Mouse (Mus musculus): ENCODE data around the gene Kdm6b. TPM values are rescaled to one million over a fixed set of nuclear protein-coding genes. Genes with fewer than 3 reads are reported as not detected.

The Kdm6b gene
- polyA plus RNA-seq, 1 experiment from 2014 or later: 42.4 TPM

DNA sequence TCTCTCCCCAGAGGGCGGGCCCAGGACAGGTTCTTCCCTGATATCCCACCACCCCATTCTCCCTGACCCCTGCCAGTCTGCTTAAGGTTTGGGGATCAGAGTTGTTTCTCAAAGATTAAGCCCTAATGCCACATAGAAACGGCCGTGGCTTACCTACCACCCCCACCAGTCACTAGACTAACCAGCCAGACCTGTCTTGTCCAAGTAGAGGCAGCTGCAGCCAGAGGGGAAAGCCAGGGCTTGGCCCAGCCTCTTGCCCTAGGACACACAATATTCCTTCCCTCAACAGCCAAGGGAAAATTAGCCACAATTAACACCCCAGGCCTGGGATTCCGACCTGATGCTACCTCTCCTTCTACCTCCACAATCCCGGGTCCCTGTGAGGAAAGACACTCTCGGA, 47.8 kb downstream of the Kdm6b start:
- DNase-seq (ENCODE audit: low spot score) (no peak), ATAC-seq (ENCODE audit: insufficient number of reproducible peaks, low FRiP score, low TSS enrichment, low read depth) (no peak)
- Histone ChIP-seq H3K4me1 (ENCODE audit: control insufficient read depth, insufficient read depth, low read length) (peaks cover 23% of the 10 kb centered on the region), H3K36me3 (ENCODE audit: control insufficient read depth, insufficient read depth, low read length) (peaks cover 10% of the 10 kb centered on the region), H3K9me3 (ENCODE audit: control insufficient read depth, low read length) (no peaks in the 10 kb centered on the region), H3K9ac (ENCODE audit: low read length) (peak overlapping the region; percentile 61), H3K27ac (replicated peaks; ENCODE audit: low read depth, low read length) (peak overlapping the region; percentile 97), H3K4me2 (ENCODE audit: low read depth, severe bottlenecking) (peak overlapping the region; percentile 94), H3K4me3 (ENCODE audit: low read depth, low read length) (peak overlapping the region; percentile 87), H3K27me3 (ENCODE audit: control insufficient read depth, insufficient read depth, low read length) (no peaks in the 10 kb centered on the region)
- 18% methylated on average over 6 of the region's 6 CpGs for WGBS

- Histone ChIP-seq H3K27me3 (ENCODE audit: control insufficient read depth, insufficient read depth, low read length) (no peaks in the 10 kb centered on the region), H3K36me3 (ENCODE audit: control insufficient read depth, insufficient read depth, low read length) (peaks cover 17% of the 10 kb centered on the region), H3K4me3 (ENCODE audit: low read depth, low read length) (peak overlapping the region; percentile 87), H3K9me3 (ENCODE audit: control insufficient read depth, low read length) (no peaks in the 10 kb centered on the region), H3K9ac (ENCODE audit: low read length) (peak overlapping the region; percentile 61), H3K4me1 (ENCODE audit: control insufficient read depth, insufficient read depth, low read length) (peaks cover 23% of the 10 kb centered on the region), H3K27ac (replicated peaks; ENCODE audit: low read depth, low read length) (peak overlapping the region; percentile 97), H3K4me2 (ENCODE audit: low read depth, severe bottlenecking) (peak overlapping the region; percentile 94)
- DNase-seq (ENCODE audit: low spot score): peak; percentile 67
- 5% methylated on average over 6 of the region's 6 CpGs for WGBS
- ATAC-seq (ENCODE audit: insufficient number of reproducible peaks, low FRiP score, low TSS enrichment, low read depth): no peak
These were observed 48.6 kb downstream of the Kdm6b start for GRCm38 (mm10) chr11:69364910-69365309.

DNA sequence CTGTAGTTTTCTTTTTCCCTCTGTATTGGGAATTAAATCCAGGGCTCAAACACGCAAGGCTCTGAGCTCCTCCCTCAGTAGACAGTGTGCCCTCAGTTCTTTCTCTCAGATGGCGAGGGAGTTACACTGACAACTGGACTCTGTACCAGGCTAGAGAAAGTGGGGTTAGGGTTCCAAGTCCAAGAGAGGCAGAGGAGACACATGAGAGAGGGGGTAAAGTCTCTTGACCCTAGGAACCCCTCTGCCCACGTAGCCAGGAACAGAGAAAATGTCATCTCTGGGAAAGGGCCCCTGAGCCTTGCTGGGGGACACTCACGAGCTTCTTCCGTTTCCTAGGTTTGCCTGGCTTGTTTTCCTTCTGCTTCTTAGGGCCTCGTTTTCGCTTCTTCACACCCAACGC, 49.1 kb downstream of the Kdm6b start:
- 58% methylated on average over 8 of the region's 8 CpGs for WGBS
- Histone ChIP-seq H3K9me3 (ENCODE audit: control insufficient read depth, low read length) (no peaks in the 10 kb centered on the region), H3K9ac (ENCODE audit: low read length) (peak overlapping the region; percentile 40; the same call in 1 of the 2 replicates), H3K4me1 (ENCODE audit: control insufficient read depth, insufficient read depth, low read length) (peaks cover 23% of the 10 kb centered on the region), H3K4me3 (ENCODE audit: low read depth, low read length) (no peak overlapping the region), H3K36me3 (ENCODE audit: control insufficient read depth, insufficient read depth, low read length) (peaks cover 22% of the 10 kb centered on the region), H3K27me3 (ENCODE audit: control insufficient read depth, insufficient read depth, low read length) (no peaks in the 10 kb centered on the region), H3K4me2 (ENCODE audit: low read depth, severe bottlenecking) (peak overlapping the region; percentile 15), H3K27ac (replicated peaks; ENCODE audit: low read depth, low read length) (no peak overlapping the region; the same call in 1 of the 2 replicates)
- DNase-seq (ENCODE audit: low spot score) (no peak), ATAC-seq (ENCODE audit: insufficient number of reproducible peaks, low FRiP score, low TSS enrichment, low read depth) (no peak)

- Histone ChIP-seq H3K36me3 (ENCODE audit: control insufficient read depth, insufficient read depth, low read length) (peaks cover 29% of the 10 kb centered on the region), H3K9ac (ENCODE audit: low read length) (no peak overlapping the region), H3K9me3 (ENCODE audit: control insufficient read depth, low read length) (no peaks in the 10 kb centered on the region), H3K4me1 (ENCODE audit: control insufficient read depth, insufficient read depth, low read length) (peaks cover 21% of the 10 kb centered on the region), H3K27me3 (ENCODE audit: control insufficient read depth, insufficient read depth, low read length) (no peaks in the 10 kb centered on the region), H3K4me2 (ENCODE audit: low read depth, severe bottlenecking) (no peak overlapping the region), H3K27ac (replicated peaks; ENCODE audit: low read depth, low read length) (no peak overlapping the region), H3K4me3 (ENCODE audit: low read depth, low read length) (no peak overlapping the region)
- DNase-seq (ENCODE audit: low spot score) (no peak), ATAC-seq (ENCODE audit: insufficient number of reproducible peaks, low FRiP score, low TSS enrichment, low read depth) (no peak)
- 45% methylated on average over 2 of the region's 2 CpGs for WGBS
These were observed 51.0 kb downstream of the Kdm6b start for GRCm38 (mm10) chr11:69362479-69362878.

GRCm38 (mm10) chr11:69362021-69362420, 51.5 kb downstream of the Kdm6b start:
- Histone ChIP-seq H3K9ac (ENCODE audit: low read length) (no peak overlapping the region), H3K27me3 (ENCODE audit: control insufficient read depth, insufficient read depth, low read length) (no peaks in the 10 kb centered on the region), H3K4me2 (ENCODE audit: low read depth, severe bottlenecking) (no peak overlapping the region), H3K4me1 (ENCODE audit: control insufficient read depth, insufficient read depth, low read length) (peaks cover 21% of the 10 kb centered on the region), H3K9me3 (ENCODE audit: control insufficient read depth, low read length) (no peaks in the 10 kb centered on the region), H3K4me3 (ENCODE audit: low read depth, low read length) (no peak overlapping the region), H3K27ac (replicated peaks; ENCODE audit: low read depth, low read length) (no peak overlapping the region), H3K36me3 (ENCODE audit: control insufficient read depth, insufficient read depth, low read length) (peaks cover 31% of the 10 kb centered on the region)
- DNase-seq (ENCODE audit: low spot score): no peak
- WGBS: 60% methylated on average over 7 of the region's 7 CpGs
- ATAC-seq (ENCODE audit: insufficient number of reproducible peaks, low FRiP score, low TSS enrichment, low read depth): no peak

DNA sequence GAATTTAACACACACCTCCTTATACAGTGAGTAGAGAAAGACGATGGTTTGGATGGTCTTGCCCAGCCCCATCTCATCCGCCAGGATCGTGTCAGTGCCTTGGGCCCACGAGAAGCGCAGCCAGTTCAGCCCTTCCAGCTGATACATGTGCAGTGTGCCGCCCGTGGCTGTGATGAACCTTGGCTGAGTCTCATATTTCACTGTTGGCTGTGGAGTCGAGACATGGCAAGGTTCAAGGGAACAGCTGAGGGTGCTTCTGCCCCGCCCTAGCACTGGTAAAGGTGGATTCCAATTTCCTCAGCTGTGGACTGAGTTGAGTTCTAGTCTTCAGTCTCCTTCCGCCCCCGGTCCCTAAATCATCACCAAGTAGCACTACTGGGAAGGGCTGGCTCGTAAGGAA, 55.8 kb downstream of the Kdm6b start:
- Histone ChIP-seq H3K27me3 (ENCODE audit: control insufficient read depth, insufficient read depth, low read length) (no peaks in the 10 kb centered on the region), H3K36me3 (ENCODE audit: control insufficient read depth, insufficient read depth, low read length) (peaks cover 39% of the 10 kb centered on the region), H3K4me1 (ENCODE audit: control insufficient read depth, insufficient read depth, low read length) (no peaks in the 10 kb centered on the region), H3K9me3 (ENCODE audit: control insufficient read depth, low read length) (no peaks in the 10 kb centered on the region), H3K4me3 (ENCODE audit: low read depth, low read length) (no peak overlapping the region), H3K27ac (replicated peaks; ENCODE audit: low read depth, low read length) (no peak overlapping the region), H3K4me2 (ENCODE audit: low read depth, severe bottlenecking) (no peak overlapping the region), H3K9ac (ENCODE audit: low read length) (no peak overlapping the region)
- ATAC-seq (ENCODE audit: insufficient number of reproducible peaks, low FRiP score, low TSS enrichment, low read depth) (no peak), DNase-seq (ENCODE audit: low spot score) (no peak)
- 91% methylated on average over 12 of the region's 12 CpGs for WGBS

GRCm38 (mm10) chr11:69356544-69356943, 56.9 kb downstream of the Kdm6b start:
- Histone ChIP-seq H3K4me1 (ENCODE audit: control insufficient read depth, insufficient read depth, low read length) (no peaks in the 10 kb centered on the region), H3K9ac (ENCODE audit: low read length) (no peak overlapping the region), H3K36me3 (ENCODE audit: control insufficient read depth, insufficient read depth, low read length) (peaks cover 45% of the 10 kb centered on the region), H3K4me3 (ENCODE audit: low read depth, low read length) (no peak overlapping the region), H3K27ac (replicated peaks; ENCODE audit: low read depth, low read length) (no peak overlapping the region), H3K4me2 (ENCODE audit: low read depth, severe bottlenecking) (no peak overlapping the region), H3K9me3 (ENCODE audit: control insufficient read depth, low read length) (no peaks in the 10 kb centered on the region), H3K27me3 (ENCODE audit: control insufficient read depth, insufficient read depth, low read length) (no peaks in the 10 kb centered on the region)
- no peak for ATAC-seq (ENCODE audit: insufficient number of reproducible peaks, low FRiP score, low TSS enrichment, low read depth)
- DNase-seq (ENCODE audit: low spot score): no peak
- 89% methylated on average over 5 of the region's 5 CpGs for WGBS

Other genes with a start within 250 kb of the Kdm6b start
- 0.07 TPM in 1 of 2 replicates, not detected in the other for gene Alox8, start 215.8 kb downstream of the Kdm6b start, polyA plus RNA-seq (2014; fragmentation: Nextera tagmentation; extraction: Ambion mirVana)
- gene Gucy2e, start 176.6 kb downstream of the Kdm6b start, polyA plus RNA-seq (2014; fragmentation: Nextera tagmentation; extraction: Ambion mirVana): not detected in 2 replicates
- 23.4 and 24.5 TPM in 2 replicates for gene Cntrob, start 89.9 kb downstream of the Kdm6b start, polyA plus RNA-seq (2014; fragmentation: Nextera tagmentation; extraction: Ambion mirVana)
- gene Trappc1, start 89.7 kb downstream of the Kdm6b start, polyA plus RNA-seq (2014; fragmentation: Nextera tagmentation; extraction: Ambion mirVana): 149 and 161 TPM in 2 replicates
- gene Kcnab3, start 87.4 kb downstream of the Kdm6b start, polyA plus RNA-seq (2014; fragmentation: Nextera tagmentation; extraction: Ambion mirVana): 2.2 TPM in 2 replicates
- 25.0 and 28.5 TPM in 2 replicates for gene Rnf227, start 73.2 kb downstream of the Kdm6b start, polyA plus RNA-seq (2014; fragmentation: Nextera tagmentation; extraction: Ambion mirVana)
- 58.6 and 68.0 TPM in 2 replicates for gene Chd3, start 44.3 kb downstream of the Kdm6b start, polyA plus RNA-seq (2014; fragmentation: Nextera tagmentation; extraction: Ambion mirVana)
- gene Naa38, start 18.2 kb downstream of the Kdm6b start, polyA plus RNA-seq (2014; fragmentation: Nextera tagmentation; extraction: Ambion mirVana): 129 and 141 TPM in 2 replicates
- gene Cyb5d1, start 18.0 kb downstream of the Kdm6b start, polyA plus RNA-seq (2014; fragmentation: Nextera tagmentation; extraction: Ambion mirVana): 29.2 and 37.0 TPM in 2 replicates
- 22.7 and 23.6 TPM in 2 replicates for gene Tmem88, start 15.4 kb downstream of the Kdm6b start, polyA plus RNA-seq (2014; fragmentation: Nextera tagmentation; extraction: Ambion mirVana)
- 0.87 and 1.4 TPM in 2 replicates for gene Dnah2, start 135.4 kb upstream of the Kdm6b start, polyA plus RNA-seq (2014; fragmentation: Nextera tagmentation; extraction: Ambion mirVana)
- gene Efnb3, start 146.5 kb upstream of the Kdm6b start, polyA plus RNA-seq (2014; fragmentation: Nextera tagmentation; extraction: Ambion mirVana): 12.9 and 14.4 TPM in 2 replicates
- 45.7 and 46.9 TPM in 2 replicates for gene Wrap53, start 166.6 kb upstream of the Kdm6b start, polyA plus RNA-seq (2014; fragmentation: Nextera tagmentation; extraction: Ambion mirVana)
- 250 and 254 TPM in 2 replicates for gene Trp53, start 166.7 kb upstream of the Kdm6b start, polyA plus RNA-seq (2014; fragmentation: Nextera tagmentation; extraction: Ambion mirVana)
- gene Atp1b2, start 192.3 kb upstream of the Kdm6b start, polyA plus RNA-seq (2014; fragmentation: Nextera tagmentation; extraction: Ambion mirVana): 4.5 and 4.9 TPM in 2 replicates
- gene Shbg, start 204.2 kb upstream of the Kdm6b start, polyA plus RNA-seq (2014; fragmentation: Nextera tagmentation; extraction: Ambion mirVana): not detected in 2 replicates
- 14.7 and 16.2 TPM in 2 replicates for gene Sat2, start 208.3 kb upstream of the Kdm6b start, polyA plus RNA-seq (2014; fragmentation: Nextera tagmentation; extraction: Ambion mirVana)
- gene Fxr2, start 219.3 kb upstream of the Kdm6b start, polyA plus RNA-seq (2014; fragmentation: Nextera tagmentation; extraction: Ambion mirVana): 35.8 and 37.5 TPM in 2 replicates
- 0.17 TPM in 1 of 2 replicates, not detected in the other for gene Sox15, start 241.6 kb upstream of the Kdm6b start, polyA plus RNA-seq (2014; fragmentation: Nextera tagmentation; extraction: Ambion mirVana)
- 21.0 and 41.0 TPM in 2 replicates for gene Mpdu1, start 249.0 kb upstream of the Kdm6b start, polyA plus RNA-seq (2014; fragmentation: Nextera tagmentation; extraction: Ambion mirVana)

All from limb, embryonic 11.5 days (tissue).